Mouse (Mus musculus) megakaryocyte, embryonic 14.5 days (primary cell): ENCODE measurements around the gene Cks2. TPM values are rescaled to one million over a fixed set of nuclear protein-coding genes. Genes with fewer than 3 reads are reported as not detected.
A peak's percentile ranks its signal among the peaks of the same experiment; 100 is the strongest.
"Not testable (repeated sequence)": the region's sequence is repeated elsewhere in the genome, so short reads cannot be mapped to it uniquely, and the experiment has no call there.

Experiments used
- H3K27me3 ChIP-seq: replicated peaks from 2 replicates; pipeline ENCODE3; 2012; ENCODE audit warnings: inconsistent platforms
- H3K36me3 ChIP-seq: replicated peaks from 2 replicates; pipeline ENCODE3; 2012; ENCODE audit warnings: low read length, inconsistent platforms, mixed read lengths
- H3K4me1 ChIP-seq: 2 replicates; pipeline ENCODE4 v1.6.1; 2012; ENCODE audit warnings: inconsistent platforms
- H3K4me3 ChIP-seq: replicated peaks from 2 replicates; pipeline ENCODE3; 2012; ENCODE audit warnings: moderate library complexity, mild to moderate bottlenecking, inconsistent platforms
- H3K9me3 ChIP-seq: 2 replicates; pipeline ENCODE4 v1.6.1; 2012; ENCODE audit warnings: inconsistent platforms
- FLI1 ChIP-seq: IDR thresholded peaks from 2 replicates; pipeline ENCODE4 v1.6.1; 2012; ENCODE audit warnings: low read length, inconsistent platforms, mixed read lengths
- GATA1 ChIP-seq: IDR thresholded peaks from 3 replicates; pipeline ENCODE4 v1.6.1; 2012; ENCODE audit warnings: mixed read lengths, low read length, inconsistent platforms, borderline replicate concordance
- polyA plus RNA-seq: library from polyadenylated mRNA; stranded (reverse); fragments of >175 nt; gene quantifications from 2 replicates; pipeline ENCODE4 v1.2.3, GENCODE M21; 2012; ENCODE audit warnings: low replicate concordance; ENCODE audit not compliant: insufficient read depth

The Cks2 gene
- polyA plus RNA-seq, 1 experiment, result 117 TPM

DNA sequence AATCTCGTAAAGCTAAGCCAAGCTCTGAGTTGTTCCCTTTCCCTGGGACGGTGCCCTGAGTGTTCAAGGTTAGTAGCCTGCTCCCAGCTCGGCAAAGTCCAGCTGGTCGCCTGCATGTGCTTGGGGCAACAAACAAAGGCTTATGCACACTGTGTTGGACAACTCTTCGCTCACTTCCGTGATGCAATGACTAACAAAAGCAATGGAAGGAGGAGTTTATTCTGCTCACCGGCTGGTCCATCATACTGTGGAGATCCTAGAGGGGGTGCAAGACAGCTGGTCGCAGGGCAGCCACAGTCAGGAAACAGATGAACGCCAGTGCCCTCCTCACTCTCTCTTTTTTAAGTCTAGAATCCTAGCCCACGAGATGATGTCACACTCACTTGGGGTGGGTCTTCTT is 29.2 kb upstream of the Cks2 start:
- H3K36me3 ChIP-seq, result no peaks in the 10 kb centered on the region
- TF ChIP-seq GATA1 (no peak), FLI1 (no peak)
- H3K9me3 ChIP-seq, result no peaks in the 10 kb centered on the region
- peaks cover 22% of the 10 kb centered on the region for H3K27me3 ChIP-seq
- peaks cover 22% of the 10 kb centered on the region for H3K4me1 ChIP-seq
- H3K4me3 ChIP-seq, result no peak overlapping the region

DNA sequence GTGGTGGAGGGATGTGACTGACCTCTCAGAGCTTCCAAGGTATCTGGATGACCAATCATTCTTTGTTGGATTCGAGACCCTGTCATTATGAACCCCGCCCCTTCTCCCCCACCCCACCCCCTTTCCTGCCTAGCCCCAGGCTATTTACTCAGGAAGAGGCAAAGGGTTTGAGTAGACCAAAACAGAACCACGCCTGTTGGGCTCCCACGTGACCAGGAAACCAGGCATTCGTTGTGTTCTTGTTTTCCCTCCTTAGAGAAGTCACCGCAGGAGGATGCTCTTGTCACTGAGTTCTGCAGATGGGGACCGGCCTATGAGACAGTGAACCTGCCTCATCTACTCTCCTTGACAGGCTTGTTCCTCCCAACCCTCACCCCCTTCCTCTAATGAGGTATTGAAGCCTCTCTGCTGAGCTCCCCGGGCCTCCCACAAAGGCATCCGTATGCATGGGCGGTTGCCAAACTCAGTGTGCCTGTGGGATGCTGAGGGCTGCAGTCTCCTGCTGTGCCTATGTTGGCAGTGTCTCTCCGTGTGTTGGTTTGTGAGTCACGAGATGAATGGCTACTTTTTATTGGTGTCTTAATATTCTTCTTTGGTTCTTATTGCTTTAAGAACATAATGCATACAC is 28.5 kb upstream of the Cks2 start:
- Histone ChIP-seq H3K4me1 (peaks cover 22% of the 10 kb centered on the region), H3K4me3 (peak overlapping the region; percentile 57), H3K9me3 (no peaks in the 10 kb centered on the region), H3K36me3 (no peaks in the 10 kb centered on the region), H3K27me3 (peaks cover 20% of the 10 kb centered on the region)
- TF ChIP-seq GATA1, result no peak
- no peak for TF ChIP-seq FLI1

DNA sequence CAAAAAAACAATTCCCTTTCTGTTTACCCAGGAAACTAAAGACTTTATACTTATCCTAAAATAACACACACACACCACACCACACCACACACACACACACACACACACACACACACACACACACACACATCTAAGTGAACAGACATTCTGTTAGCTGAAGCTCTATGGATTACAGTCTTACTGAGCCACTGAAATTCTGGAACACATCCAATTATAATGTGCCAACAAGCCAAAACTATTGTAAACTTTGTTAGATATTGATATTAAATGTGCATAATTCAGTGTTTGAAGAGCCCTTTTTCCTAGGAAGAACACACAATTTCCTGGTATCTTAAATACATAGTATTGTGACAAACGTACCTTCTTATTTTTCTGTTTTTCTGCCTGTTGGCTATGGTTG is 27.7 kb upstream of the Cks2 start:
- H3K36me3 ChIP-seq, result no peaks in the 10 kb centered on the region
- no peak for TF ChIP-seq FLI1
- TF ChIP-seq GATA1, result no peak
- H3K4me3 ChIP-seq, result no peak overlapping the region
- peaks cover 20% of the 10 kb centered on the region for H3K27me3 ChIP-seq
- no peaks in the 10 kb centered on the region for H3K9me3 ChIP-seq
- H3K4me1 ChIP-seq, result peaks cover 22% of the 10 kb centered on the region

DNA sequence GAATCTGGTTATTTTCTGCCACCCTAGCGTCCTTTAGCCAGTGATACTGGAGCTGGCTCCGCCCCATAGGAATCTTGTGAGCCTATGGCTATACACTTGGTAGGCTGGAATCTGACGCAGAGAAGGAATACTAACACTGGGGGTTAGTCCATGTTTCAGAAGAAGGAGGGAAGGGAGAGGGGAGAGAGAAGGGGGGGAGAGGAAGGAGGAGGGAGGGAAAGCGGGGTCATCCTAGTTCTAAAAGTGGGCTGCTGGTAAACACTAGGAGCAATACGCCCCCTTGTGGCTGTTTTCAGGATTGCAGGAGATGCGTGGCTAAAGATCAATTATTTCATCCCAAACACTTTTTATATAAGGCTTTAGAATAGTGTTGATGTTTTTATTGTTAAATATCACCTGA is 27.2 kb upstream of the Cks2 start:
- Histone ChIP-seq H3K4me1 (peaks cover 22% of the 10 kb centered on the region), H3K9me3 (no peaks in the 10 kb centered on the region), H3K27me3 (peaks cover 17% of the 10 kb centered on the region), H3K4me3 (peak overlapping the region; percentile 48), H3K36me3 (no peaks in the 10 kb centered on the region)
- TF ChIP-seq FLI1, result no peak
- TF ChIP-seq GATA1, result no peak

DNA sequence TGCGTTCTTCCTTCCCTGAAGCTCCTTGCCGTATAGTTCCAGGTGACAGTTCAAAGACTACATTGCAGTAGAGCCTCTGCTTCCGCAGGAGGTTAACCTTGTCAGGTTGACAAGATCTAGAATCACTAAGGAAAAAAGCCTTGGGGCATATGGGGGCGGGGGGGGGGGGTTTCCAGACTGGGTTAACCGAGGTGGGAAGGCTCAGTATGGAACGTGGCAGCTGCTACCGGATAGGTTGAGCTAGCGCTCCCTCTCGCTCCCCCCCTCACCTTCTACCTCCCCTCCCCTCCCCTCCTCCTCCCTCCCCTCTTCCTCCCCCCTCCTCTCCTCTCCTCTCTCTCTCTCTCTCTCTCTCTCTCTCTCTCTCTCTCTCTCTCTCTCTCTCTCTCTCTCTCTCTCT is 26.4 kb upstream of the Cks2 start:
- Histone ChIP-seq H3K27me3 (peaks cover 19% of the 10 kb centered on the region), H3K4me3 (no peak overlapping the region), H3K36me3 (no peaks in the 10 kb centered on the region), H3K9me3 (no peaks in the 10 kb centered on the region), H3K4me1 (peaks cover 22% of the 10 kb centered on the region)
- TF ChIP-seq FLI1, result no peak
- TF ChIP-seq GATA1, result no peak

DNA sequence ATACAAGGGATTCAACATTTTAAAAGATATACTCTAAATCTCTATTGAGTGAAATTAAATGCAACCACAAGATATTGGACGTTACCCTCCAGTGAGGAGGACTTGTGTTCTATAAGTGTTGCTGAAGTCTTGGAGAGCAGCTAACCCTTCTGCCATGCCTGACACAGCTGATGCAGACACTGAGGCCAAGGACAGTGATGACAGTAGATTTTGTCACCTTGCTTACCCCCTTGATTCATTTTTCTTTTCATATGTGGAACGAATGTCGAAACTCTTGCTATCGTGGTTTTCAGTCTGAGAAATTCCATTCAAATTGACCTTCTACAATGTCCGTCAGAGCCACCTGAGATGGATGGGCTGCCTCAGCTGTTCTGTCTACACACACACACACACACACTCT is 22.4 kb upstream of the Cks2 start:
- Histone ChIP-seq H3K9me3 (0 out of 2 replicates have a peak, but pooled peaks cover 4% of the 10 kb centered on the region), H3K27me3 (peaks cover 23% of the 10 kb centered on the region), H3K36me3 (no peaks in the 10 kb centered on the region), H3K4me3 (no peak overlapping the region), H3K4me1 (peaks cover 8% of the 10 kb centered on the region)
- no peak for TF ChIP-seq FLI1
- no peak for TF ChIP-seq GATA1

DNA sequence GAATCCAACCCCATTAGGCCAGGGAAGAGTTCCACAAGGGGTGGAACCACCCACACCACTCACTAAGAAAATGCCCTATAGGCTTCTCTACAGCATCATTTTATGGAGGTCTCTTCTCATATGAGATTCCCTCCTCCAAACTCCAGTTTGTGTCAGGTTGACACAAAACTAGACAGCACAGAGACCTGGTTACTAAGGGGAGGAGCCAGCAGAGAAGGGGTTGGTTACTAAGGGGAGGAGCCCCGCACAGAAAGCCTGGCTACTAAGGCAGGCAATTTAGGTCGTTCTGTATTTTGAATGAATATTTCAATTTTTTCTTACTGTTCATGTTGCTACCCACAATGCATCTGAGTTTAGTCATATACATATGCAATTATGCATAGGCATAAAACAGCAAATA is 21.4 kb upstream of the Cks2 start:
- peaks cover 5% of the 10 kb centered on the region for H3K4me1 ChIP-seq

DNA sequence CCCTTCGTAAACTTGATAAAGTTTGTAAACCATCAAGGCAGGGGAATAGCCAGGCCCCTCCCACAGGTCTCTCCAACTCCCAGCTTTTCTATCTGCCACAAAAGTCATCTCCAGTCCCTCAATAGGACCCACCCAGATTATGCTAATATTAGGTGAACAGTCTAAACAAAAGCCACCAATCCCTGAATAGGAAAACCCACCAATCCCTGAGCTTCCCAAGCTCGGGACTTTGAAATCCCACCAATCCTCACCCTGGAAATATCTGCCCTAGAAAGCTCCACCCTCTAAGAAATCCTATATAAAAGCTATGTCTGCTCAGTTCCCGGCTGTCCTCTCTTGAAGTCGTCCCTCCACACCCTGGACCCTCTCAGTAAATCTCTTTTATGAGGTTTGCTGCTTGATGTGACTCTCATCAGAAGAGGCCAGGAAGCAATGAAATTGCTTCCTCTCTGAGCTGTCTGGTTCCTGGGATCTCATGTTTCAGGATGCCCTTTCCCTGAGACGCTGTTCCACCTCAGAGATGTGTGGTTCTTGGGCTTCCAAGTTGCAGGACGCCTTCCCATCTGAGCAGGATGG is 16.7 kb upstream of the Cks2 start:
- no peak for TF ChIP-seq GATA1
- no peak for TF ChIP-seq FLI1
- H3K27me3 ChIP-seq, result peaks cover 39% of the 10 kb centered on the region
- H3K4me1 ChIP-seq, result peaks cover 17% of the 10 kb centered on the region
- no peaks in the 10 kb centered on the region for H3K36me3 ChIP-seq
- peaks cover 14% of the 10 kb centered on the region for H3K9me3 ChIP-seq
- no peak overlapping the region for H3K4me3 ChIP-seq

More for the DNA sequence above, 21.4 kb upstream of the Cks2 start:
- TF ChIP-seq FLI1 (no peak), GATA1 (no peak)
- Histone ChIP-seq H3K36me3 (no peaks in the 10 kb centered on the region), H3K27me3 (peaks cover 33% of the 10 kb centered on the region), H3K9me3 (0 out of 2 replicates have a peak, but pooled peaks cover 4% of the 10 kb centered on the region), H3K4me3 (no peak overlapping the region)

DNA sequence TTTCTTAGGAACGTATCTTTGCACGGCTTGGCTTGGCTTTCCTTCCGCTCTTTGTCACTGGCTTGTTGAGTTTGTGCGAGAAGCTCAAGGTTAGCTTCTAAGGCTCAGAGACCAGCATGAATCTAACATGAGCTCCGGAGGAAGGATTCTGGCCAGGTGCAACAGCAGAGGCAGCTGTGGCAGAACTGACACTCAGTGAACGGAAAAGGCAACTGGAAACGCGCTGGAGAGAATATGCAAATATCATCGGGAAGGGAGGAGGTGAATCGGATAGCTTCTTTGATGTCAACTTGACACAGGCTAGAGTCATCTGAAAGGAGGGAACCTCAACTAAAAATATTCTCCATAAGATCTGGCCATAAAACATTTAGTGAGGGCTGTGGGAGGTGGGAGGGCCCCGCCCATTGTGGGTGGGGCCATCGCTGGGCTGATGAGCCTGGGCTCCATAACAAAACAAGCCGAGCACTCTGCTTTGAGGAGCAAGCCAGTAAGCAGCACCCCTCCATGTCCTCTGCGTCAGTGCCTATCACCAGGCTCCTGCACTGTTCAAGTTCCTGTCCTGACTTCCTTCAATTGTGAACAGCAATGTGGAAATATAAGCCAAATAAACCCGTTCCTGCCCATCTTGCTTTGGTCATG is 13.6 kb upstream of the Cks2 start:
- Histone ChIP-seq H3K9me3 (peaks cover 13% of the 10 kb centered on the region), H3K36me3 (no peaks in the 10 kb centered on the region), H3K4me1 (peaks cover 17% of the 10 kb centered on the region), H3K4me3 (no peak overlapping the region), H3K27me3 (peaks cover 28% of the 10 kb centered on the region)
- TF ChIP-seq FLI1, result no peak
- TF ChIP-seq GATA1, result no peak

DNA sequence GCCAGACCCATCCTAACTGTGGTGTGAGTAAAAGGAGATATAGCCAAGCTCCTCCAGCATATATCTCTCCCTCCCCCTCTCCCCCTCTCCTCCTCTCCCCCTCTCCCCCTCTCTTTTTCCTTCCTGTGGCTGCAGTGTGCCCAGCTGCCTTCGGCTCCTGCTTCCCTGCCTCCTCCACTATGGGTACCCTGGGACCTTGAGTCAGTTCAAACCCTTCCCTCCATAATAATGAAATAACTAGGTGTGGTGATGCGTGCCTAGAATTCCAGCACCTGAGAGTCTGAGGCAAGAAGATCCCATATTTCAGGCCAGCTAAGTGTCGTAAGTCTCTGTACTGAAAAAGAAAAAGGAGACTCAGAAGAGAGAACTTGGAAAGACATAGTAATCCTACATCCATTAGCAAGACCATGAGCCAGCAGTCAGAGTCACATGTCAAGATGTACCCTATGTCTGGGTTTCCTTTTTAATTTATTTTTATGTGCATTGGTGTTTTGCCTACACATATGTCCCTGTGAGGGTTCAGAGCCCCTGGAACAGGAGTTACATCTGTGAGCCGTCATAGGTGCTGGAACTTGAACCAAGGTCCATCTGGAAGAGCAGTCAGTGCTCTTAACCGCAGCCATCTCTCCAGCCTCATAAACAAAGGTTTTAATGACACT is 12.3 kb upstream of the Cks2 start:
- TF ChIP-seq FLI1 (no peak), GATA1 (no peak)
- H3K27me3 ChIP-seq, result peaks cover 24% of the 10 kb centered on the region
- no peaks in the 10 kb centered on the region for H3K36me3 ChIP-seq
- peaks cover 13% of the 10 kb centered on the region for H3K9me3 ChIP-seq
- H3K4me1 ChIP-seq, result peaks cover 17% of the 10 kb centered on the region
- no peak overlapping the region for H3K4me3 ChIP-seq

DNA sequence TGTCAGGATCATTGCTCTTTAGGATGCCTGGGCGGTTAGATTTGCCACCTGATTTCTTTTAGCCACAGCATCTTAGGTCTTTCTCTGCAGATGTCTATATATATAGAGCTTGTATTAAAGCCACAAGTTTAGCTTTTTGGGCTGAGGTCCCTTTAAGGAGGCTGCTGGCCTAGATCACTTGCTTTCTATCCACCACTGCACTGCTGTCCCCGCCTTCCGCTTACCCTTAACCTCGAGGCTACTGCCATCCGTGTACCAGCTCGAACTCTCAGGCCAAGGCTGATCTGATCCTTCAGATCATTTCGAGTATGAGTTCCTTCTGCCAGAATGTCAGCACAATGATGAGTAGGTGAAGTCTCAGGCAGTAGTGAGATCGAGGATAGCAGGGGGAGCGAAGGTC is 9.6 kb upstream of the Cks2 start:
- Histone ChIP-seq H3K4me1 (peaks cover 19% of the 10 kb centered on the region), H3K9me3 (peaks cover 13% of the 10 kb centered on the region)
- H3K36me3 ChIP-seq, H3K4me3 ChIP-seq, H3K27me3 ChIP-seq: not testable (repeated sequence)
